Mouse (Mus musculus) neural tube, embryonic 12.5 days (tissue): ENCODE results near the gene Actg2. TPM values are rescaled to one million over a fixed set of nuclear protein-coding genes. Genes with fewer than 3 reads are reported as not detected.

Source experiments
- ATAC-seq: fragments of 200-750 bp; cut with Nextera tagmentation; 2 replicates; pipeline ENCODE4 v1.8.0; 2017; ENCODE audit warnings: low read depth, mild to moderate bottlenecking, moderate TSS enrichment, moderate library complexity; ENCODE audit not compliant: low FRiP score
- H3K27ac ChIP-seq: fragments of 300-500 bp; sonication (generic); 2 replicates; pipeline ENCODE4 v1.5.1; 2016
- H3K27me3 ChIP-seq: fragments of 300-500 bp; sonication (generic); replicated peaks from 2 replicates; pipeline ENCODE4 v1.6.1; 2016; ENCODE audit warnings: mild to moderate bottlenecking
- H3K36me3 ChIP-seq: fragments of 300-500 bp; sonication (generic); 2 replicates; pipeline ENCODE4 v1.6.1; 2016; ENCODE audit warnings: mild to moderate bottlenecking
- H3K4me1 ChIP-seq: fragments of 300-500 bp; sonication (generic); 2 replicates; pipeline ENCODE4 v1.6.1; 2016
- H3K4me2 ChIP-seq: fragments of 300-500 bp; sonication (generic); replicated peaks from 2 replicates; pipeline ENCODE4 v1.6.1; 2016; ENCODE audit warnings: mild to moderate bottlenecking
- H3K4me3 ChIP-seq: fragments of 300-500 bp; sonication (generic); 2 replicates; pipeline ENCODE4 v1.5.1; 2016
- H3K9ac ChIP-seq: fragments of 300-500 bp; sonication (generic); 2 replicates; pipeline ENCODE4 v1.6.1; 2016; ENCODE audit warnings: mild to moderate bottlenecking
- H3K9me3 ChIP-seq: fragments of 300-500 bp; sonication (generic); 2 replicates; pipeline ENCODE4 v1.6.1; 2016; ENCODE audit warnings: mild to moderate bottlenecking
- WGBS: fragments of 180-500 bp; shearing (Covaris S2); methylation state at CpG from one replicate; pipeline ENCODE4 v1.1.7; 2016; 5-methylcytosine and 5-hydroxymethylcytosine counted together
- polyA plus RNA-seq: library from polyadenylated mRNA; unstranded; fragments of >200 nt; fragmentation: Nextera tagmentation; extraction: Ambion mirVana; gene quantifications from 2 replicates; pipeline ENCODE4 v1.2.1, GENCODE M21; 2016

Gene Actg2
- polyA plus RNA-seq, 1 experiment from 2014 or later: 1.3 TPM

DNA sequence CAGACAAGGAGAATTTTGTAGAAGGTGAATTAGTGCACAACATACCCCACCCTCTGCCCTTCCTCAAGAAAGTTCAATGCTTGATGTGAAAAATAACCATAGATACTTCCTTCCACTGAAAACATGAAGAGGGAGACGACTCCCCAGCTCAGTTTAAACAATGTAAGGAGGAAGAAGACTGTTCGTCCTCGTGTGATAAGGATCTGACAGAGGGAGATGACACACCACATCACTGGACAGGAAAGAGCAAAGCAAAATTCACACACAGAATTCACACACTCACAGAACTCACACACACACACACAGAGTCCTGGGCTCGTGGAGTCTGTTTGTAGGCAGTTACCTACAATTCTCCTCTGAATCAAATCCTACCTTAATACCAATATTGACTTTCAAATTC is 45.4 kb downstream of the Actg2 start:
- Histone ChIP-seq H3K36me3 (peaks cover 60% of the 10 kb centered on the region), H3K4me1 (no peaks in the 10 kb centered on the region), H3K9me3 (no peaks in the 10 kb centered on the region), H3K27me3 (no peaks in the 10 kb centered on the region), H3K4me3 (no peak overlapping the region), H3K27ac (no peak overlapping the region), H3K4me2 (no peak overlapping the region), H3K9ac (no peak overlapping the region)
- no peak for ATAC-seq
- WGBS: 83% methylated on average over 4 of the region's 4 CpGs

DNA sequence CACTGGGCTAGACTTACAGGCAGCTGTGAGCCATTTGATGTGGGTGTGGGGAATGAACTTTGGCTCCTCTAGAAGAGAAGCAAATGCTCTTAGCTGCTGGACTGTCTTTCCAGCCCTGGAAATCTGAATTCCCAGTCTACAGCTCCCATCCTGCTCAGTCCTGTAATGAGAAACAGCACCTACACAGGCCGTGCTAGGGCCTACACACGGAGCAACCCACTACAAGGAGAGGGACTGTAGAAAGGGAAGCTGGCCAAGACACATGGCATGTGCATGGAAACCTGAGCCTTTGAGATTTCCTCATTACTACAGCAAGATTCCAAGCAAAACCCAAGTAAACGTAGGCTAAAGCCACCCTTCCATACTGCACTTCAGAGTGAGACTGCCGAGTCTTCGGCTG is 47.9 kb downstream of the Actg2 start:
- Histone ChIP-seq H3K9ac (no peak overlapping the region), H3K9me3 (no peaks in the 10 kb centered on the region), H3K27ac (no peak overlapping the region), H3K4me2 (no peak overlapping the region), H3K36me3 (peaks cover 73% of the 10 kb centered on the region), H3K4me3 (no peak overlapping the region), H3K27me3 (no peaks in the 10 kb centered on the region), H3K4me1 (no peaks in the 10 kb centered on the region)
- WGBS: 92% methylated on average over 5 of the region's 5 CpGs
- no peak for ATAC-seq

DNA sequence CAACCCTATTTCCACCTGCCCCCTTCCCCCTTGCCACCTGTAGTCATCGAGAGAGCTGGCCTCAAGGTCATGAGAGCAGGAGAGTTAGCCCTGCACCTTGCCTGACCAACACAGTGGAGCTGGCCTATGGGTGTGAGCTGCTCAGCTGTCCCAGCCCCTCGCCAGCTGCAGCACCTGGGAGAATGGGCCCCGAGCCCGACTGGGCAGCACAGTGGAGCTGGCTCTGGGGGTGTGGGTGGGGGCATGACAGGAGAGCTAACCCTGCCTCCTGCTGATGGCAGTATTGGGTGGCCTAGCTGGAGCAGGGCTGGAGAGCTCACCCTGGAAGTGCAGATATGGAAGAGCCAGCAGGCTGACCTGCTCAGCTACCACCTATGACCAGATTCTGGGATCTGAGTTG is 48.8 kb downstream of the Actg2 start:
- Histone ChIP-seq H3K36me3 (peaks cover 78% of the 10 kb centered on the region), H3K9me3 (no peaks in the 10 kb centered on the region), H3K9ac (peak overlapping the region; percentile 21; the same call in 1 of the 2 replicates), H3K4me1 (no peaks in the 10 kb centered on the region), H3K4me3 (no peak overlapping the region), H3K27ac (no peak overlapping the region), H3K27me3 (no peaks in the 10 kb centered on the region), H3K4me2 (no peak overlapping the region)
- WGBS: 87% methylated on average over 4 of the region's 4 CpGs
- no peak for ATAC-seq

DNA sequence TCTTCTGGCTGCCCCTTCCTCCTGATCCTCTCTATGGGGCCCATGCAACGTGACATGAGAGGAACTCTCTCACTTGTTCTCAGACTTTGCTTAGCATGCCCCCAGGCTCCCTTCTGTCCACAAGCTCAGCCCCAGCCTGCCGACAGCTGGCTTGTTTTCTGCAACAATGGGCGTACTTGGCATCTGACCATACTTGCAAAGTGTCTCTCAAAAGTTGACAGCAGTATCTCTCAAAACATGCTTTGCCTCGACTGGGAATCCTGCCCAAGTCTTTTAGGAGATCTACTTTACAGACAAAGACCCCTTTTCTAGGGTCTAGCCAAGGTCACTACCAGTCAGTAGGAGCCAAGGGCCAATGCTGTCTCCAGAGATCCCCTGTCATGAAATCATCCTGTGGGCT is 50.2 kb downstream of the Actg2 start:
- peaks cover 92% of the 10 kb centered on the region for H3K36me3 ChIP-seq
- H3K4me1 ChIP-seq: no peaks in the 10 kb centered on the region
- no peaks in the 10 kb centered on the region for H3K27me3 ChIP-seq
- H3K9me3 ChIP-seq: no peaks in the 10 kb centered on the region
- no peak overlapping the region for H3K4me2 ChIP-seq
- ATAC-seq: no peak
- 65% methylated on average over 4 of the region's 4 CpGs for WGBS
- no peak overlapping the region for H3K27ac ChIP-seq
- H3K9ac ChIP-seq: no peak overlapping the region
- H3K4me3 ChIP-seq: no peak overlapping the region

DNA sequence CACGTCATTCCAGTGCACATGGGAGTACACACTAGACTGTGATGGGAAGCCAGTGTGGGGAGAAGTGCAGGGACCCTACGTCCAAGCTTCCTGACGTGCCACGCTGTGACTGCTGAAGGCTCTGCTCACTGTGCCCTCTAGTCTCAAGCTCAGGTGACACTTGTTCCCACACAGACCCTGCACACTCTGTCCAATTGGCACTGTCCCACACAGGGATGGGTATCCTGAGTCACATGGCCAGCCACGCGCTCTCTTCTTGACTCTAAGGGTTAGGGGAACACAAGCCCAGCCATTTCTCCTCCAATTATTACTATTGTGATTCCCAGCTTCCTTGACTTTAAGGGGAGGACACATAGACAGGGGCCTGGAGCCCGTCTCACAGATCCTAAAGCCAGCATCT is 52.3 kb downstream of the Actg2 start:
- WGBS: 95% methylated on average over 7 of the region's 7 CpGs
- H3K27me3 ChIP-seq: no peaks in the 10 kb centered on the region
- H3K4me1 ChIP-seq: no peaks in the 10 kb centered on the region
- H3K9ac ChIP-seq: no peak overlapping the region
- H3K4me3 ChIP-seq: no peak overlapping the region
- H3K9me3 ChIP-seq: no peaks in the 10 kb centered on the region
- H3K4me2 ChIP-seq: no peak overlapping the region
- no peak for ATAC-seq
- peaks cover 91% of the 10 kb centered on the region for H3K36me3 ChIP-seq
- H3K27ac ChIP-seq: no peak overlapping the region

DNA sequence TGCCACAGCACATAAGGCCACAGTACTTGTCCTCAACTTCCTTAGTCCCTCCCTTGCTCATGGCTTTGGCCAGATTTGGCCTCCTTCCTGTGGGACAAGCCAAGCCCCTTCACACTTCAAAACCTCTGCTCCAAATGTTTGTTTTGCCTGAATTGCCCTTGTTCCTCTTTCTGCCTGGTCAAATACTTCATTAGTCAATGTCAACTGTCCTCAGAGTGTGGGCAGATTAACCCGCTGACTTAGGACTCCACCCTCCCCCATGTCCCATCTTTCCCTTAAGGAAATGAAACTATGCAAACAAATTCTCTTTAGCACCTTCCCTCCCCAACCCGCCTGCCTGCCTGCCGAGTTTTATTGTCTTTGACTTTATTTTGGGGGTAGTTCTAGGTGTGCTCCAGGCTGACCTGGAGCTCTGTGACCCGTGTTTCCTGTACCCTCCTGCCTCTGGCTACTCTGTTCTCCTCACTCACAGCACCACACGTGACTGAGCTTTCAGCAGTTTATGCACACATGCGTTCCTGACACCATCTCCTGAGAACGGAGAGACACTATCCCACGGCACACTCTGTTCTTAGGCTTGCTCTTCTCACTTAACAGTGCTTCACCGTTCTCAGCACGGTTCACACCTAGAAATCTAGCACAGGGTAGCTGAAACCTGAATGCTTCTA is 53.5 kb downstream of the Actg2 start:
- H3K4me3 ChIP-seq: no peak overlapping the region
- no peak for ATAC-seq
- 68% methylated on average over 10 of the region's 10 CpGs for WGBS
- no peaks in the 10 kb centered on the region for H3K4me1 ChIP-seq
- no peaks in the 10 kb centered on the region for H3K27me3 ChIP-seq
- peaks cover 82% of the 10 kb centered on the region for H3K36me3 ChIP-seq
- no peaks in the 10 kb centered on the region for H3K9me3 ChIP-seq
- no peak overlapping the region for H3K4me2 ChIP-seq
- no peak overlapping the region for H3K27ac ChIP-seq
- no peak overlapping the region for H3K9ac ChIP-seq

DNA sequence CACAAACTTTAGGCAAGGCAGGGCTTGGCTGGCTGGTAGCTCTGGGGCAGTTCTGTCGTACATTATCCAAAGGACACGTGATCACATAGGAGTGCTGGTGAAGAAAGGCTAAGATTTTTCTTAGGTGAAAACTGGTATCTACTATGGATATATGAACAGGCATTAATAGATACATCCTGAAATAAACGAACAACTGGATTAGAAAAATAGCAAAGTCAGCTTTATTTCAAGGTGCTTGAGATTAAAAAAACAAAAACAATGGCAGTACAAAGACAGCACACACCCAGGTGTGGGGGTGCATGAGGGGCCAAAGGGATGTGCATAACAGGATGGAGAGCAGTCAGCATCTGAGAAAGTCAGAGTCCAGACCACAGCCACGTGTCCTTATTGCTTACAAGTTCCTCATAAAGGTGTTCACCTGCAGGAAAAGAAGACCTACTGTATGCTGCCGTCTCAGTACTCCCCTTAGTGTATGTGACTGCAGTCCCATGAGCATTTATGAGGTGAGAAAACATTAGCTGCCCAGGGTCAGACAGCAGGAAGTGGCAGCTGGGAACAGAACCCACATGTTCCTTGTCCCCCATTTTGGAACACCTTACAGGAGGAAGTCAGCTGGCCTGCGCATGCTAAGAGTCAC is 55.9 kb downstream of the Actg2 start:
- no peaks in the 10 kb centered on the region for H3K9me3 ChIP-seq
- H3K4me3 ChIP-seq: no peak overlapping the region
- H3K27me3 ChIP-seq: no peaks in the 10 kb centered on the region
- H3K27ac ChIP-seq: no peak overlapping the region
- H3K9ac ChIP-seq: no peak overlapping the region
- no peak for ATAC-seq
- no peaks in the 10 kb centered on the region for H3K4me1 ChIP-seq
- no peak overlapping the region for H3K4me2 ChIP-seq
- peaks cover 59% of the 10 kb centered on the region for H3K36me3 ChIP-seq
- 89% methylated on average over 6 of the region's 6 CpGs for WGBS

DNA sequence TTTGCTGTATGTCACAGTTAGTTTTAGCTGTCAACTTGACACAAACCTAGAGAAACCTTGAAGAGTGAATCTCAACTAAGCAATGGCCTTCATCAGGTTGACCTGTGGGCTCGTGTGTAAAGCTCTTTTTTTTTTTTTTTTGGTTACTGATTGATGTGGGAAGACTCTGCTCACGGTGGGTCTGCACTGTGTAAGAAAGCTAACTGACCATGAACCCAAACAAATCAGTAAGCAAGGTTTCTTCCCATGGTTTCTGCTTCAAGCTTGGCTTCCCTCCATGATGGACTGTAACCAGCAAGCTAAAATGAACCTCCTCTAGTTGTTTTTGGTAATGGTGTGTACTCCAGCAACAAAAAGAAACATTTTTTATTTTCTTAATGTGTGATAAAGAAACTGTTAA is 56.9 kb downstream of the Actg2 start:
- 75% methylated on average over 2 of the region's 2 CpGs for WGBS
- no peaks in the 10 kb centered on the region for H3K27me3 ChIP-seq
- no peak overlapping the region for H3K4me3 ChIP-seq
- no peaks in the 10 kb centered on the region for H3K9me3 ChIP-seq
- no peak overlapping the region for H3K27ac ChIP-seq
- no peak overlapping the region for H3K4me2 ChIP-seq
- ATAC-seq: no peak
- no peaks in the 10 kb centered on the region for H3K4me1 ChIP-seq
- H3K36me3 ChIP-seq: peaks cover 49% of the 10 kb centered on the region
- H3K9ac ChIP-seq: no peak overlapping the region

DNA sequence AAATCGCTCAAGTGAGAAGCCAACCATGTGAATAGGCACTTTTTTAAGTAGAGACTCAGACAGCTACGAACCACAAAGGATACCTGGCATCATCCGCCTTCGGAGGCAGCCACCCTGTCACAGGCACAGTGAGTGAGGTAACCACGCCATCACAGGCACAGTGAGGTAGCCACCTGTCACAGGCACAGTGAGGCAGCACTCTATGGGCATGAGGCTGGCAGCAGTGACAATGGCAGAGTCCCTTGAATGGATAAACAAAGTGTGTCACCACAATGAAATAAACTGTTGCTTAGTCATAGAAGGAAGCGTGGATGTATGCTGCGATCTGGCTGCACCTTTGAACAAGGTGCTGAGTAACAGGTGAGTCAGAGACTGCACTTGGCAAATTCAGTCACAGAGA is 57.4 kb downstream of the Actg2 start:
- no peak overlapping the region for H3K4me2 ChIP-seq
- H3K4me3 ChIP-seq: no peak overlapping the region
- H3K4me1 ChIP-seq: no peaks in the 10 kb centered on the region
- ATAC-seq: no peak
- H3K9ac ChIP-seq: no peak overlapping the region
- no peak overlapping the region for H3K27ac ChIP-seq
- no peaks in the 10 kb centered on the region for H3K9me3 ChIP-seq
- H3K27me3 ChIP-seq: no peaks in the 10 kb centered on the region
- H3K36me3 ChIP-seq: peaks cover 44% of the 10 kb centered on the region
- WGBS: 93% methylated on average over 7 of the region's 7 CpGs

DNA sequence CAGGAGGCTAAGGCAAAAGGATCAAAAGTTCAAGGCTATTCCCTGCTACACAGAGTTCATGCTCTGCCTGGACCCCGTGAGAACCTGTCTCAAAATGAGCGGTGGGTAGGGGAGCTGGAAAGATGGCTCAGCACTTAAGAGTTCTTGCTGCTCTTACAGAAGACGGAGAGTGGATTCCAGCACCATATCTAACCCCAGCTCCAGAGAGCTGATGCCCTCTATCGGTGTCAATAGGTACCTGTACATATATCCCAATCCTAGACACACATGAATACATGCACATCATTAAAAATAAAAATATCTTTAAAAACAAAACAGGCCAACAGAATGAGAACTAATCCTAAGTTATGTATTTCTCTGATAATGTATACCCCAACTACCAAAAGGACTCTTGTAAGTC is 57.8 kb downstream of the Actg2 start:
- no peaks in the 10 kb centered on the region for H3K27me3 ChIP-seq
- no peak overlapping the region for H3K4me3 ChIP-seq
- H3K9me3 ChIP-seq: no peaks in the 10 kb centered on the region

DNA sequence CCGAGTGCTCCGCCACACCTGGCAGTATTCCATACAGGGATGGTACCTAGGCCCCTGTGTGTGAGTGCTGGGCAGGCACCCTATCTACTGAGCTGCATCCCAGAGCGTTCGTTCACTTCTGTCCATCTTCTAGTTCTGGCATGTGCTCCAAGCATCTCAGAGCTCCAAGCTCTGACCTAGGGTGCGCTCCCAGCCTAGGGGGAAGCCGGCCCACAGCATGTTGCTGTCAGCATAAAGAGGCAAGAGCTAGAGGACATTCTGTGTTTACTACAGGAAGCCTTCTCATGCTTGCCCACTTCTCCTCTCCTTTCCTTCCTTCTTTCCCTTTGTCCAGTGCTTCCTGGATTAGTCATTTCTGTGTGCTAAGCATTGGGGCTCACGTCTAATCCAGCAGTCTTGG is 60.6 kb downstream of the Actg2 start:
- no peak overlapping the region for H3K27ac ChIP-seq
- no peak for ATAC-seq
- no peaks in the 10 kb centered on the region for H3K27me3 ChIP-seq
- peaks cover 16% of the 10 kb centered on the region for H3K36me3 ChIP-seq
- H3K4me2 ChIP-seq: no peak overlapping the region
- H3K9me3 ChIP-seq: no peaks in the 10 kb centered on the region
- H3K9ac ChIP-seq: no peak overlapping the region
- H3K4me3 ChIP-seq: no peak overlapping the region
- WGBS: 83% methylated on average over 7 of the region's 7 CpGs
- H3K4me1 ChIP-seq: no peaks in the 10 kb centered on the region

More for the DNA sequence above, 57.8 kb downstream of the Actg2 start:
- H3K4me2 ChIP-seq: no peak overlapping the region
- ATAC-seq: no peak
- no peak overlapping the region for H3K27ac ChIP-seq
- no peaks in the 10 kb centered on the region for H3K4me1 ChIP-seq
- H3K36me3 ChIP-seq: peaks cover 43% of the 10 kb centered on the region
- no peak overlapping the region for H3K9ac ChIP-seq
- WGBS: 66% methylated on average over 4 of the region's 4 CpGs

DNA sequence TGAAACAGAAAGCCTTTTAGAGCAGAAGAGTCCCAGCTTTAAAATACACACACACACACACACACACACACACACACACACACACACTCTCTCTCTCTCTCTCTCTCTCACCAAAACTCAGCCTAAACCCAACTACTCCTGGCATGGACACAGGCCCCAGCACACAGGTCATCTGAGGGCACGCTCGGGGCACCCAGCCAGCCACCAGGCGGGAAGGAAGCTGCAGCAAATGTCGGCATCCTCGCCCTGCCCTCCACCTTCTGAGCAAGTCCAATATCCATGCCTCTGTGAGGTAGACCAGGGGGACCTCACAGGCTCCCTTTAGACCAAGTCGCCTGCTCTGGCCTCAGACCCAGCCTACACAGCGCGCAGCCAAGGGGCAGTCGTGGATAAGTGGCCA is 62.8 kb downstream of the Actg2 start:
- 86% methylated on average over 9 of the region's 9 CpGs for WGBS
- Histone ChIP-seq H3K4me1 (no peaks in the 10 kb centered on the region), H3K27ac (no peak overlapping the region), H3K36me3 (no peaks in the 10 kb centered on the region), H3K9ac (no peak overlapping the region), H3K27me3 (no peaks in the 10 kb centered on the region), H3K4me3 (no peak overlapping the region), H3K4me2 (no peak overlapping the region), H3K9me3 (no peaks in the 10 kb centered on the region)
- ATAC-seq: no peak

DNA sequence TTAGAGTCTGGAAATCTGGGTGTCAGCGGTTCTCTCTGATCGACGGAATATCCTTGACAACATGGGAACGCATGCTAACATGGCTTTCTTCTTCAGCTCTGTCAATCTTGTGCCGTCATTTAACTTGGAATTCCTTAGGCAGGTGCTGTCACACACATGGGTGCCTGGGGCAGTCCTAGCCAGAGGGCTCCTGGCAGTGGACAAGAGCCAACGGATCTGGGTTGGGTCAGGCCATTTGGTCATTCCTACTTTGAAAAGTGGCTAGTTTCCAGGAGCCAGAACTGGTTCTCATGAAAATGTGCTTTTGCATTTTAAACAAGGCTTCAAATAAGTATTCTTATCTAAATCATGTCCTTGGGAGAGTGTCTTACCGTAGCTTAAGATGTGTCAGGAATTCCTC is 64.3 kb downstream of the Actg2 start:
- Histone ChIP-seq H3K4me2 (no peak overlapping the region), H3K4me1 (no peaks in the 10 kb centered on the region), H3K27ac (no peak overlapping the region), H3K27me3 (no peaks in the 10 kb centered on the region), H3K4me3 (no peak overlapping the region), H3K36me3 (no peaks in the 10 kb centered on the region), H3K9ac (no peak overlapping the region), H3K9me3 (no peaks in the 10 kb centered on the region)
- WGBS: 88% methylated on average over 7 of the region's 7 CpGs
- ATAC-seq: no peak
